Mouse (Mus musculus) thymus, adult 2 months (tissue): ENCODE measurements at regions not wholly inside any gene's neighbourhood (a gene's known extent, or its start where the extent isn't known, plus 50 kb on each side); places are given as distances from the start of the nearest gene placed in this dataset.

ENCODE experiments used
- DNase-seq: peaks from one replicate; pipeline ENCODE4 v3.0.0; 2021
- H3K27ac ChIP-seq: fragments of 200-500 bp; 2 replicates; pipeline ENCODE4 v1.5.1; 2012; ENCODE audit warnings: low read length, control low read depth; ENCODE audit not compliant: control insufficient read depth, insufficient read depth
- H3K27me3 ChIP-seq: fragments of 200-500 bp; 2 replicates; pipeline ENCODE4 v1.6.1; 2012; ENCODE audit warnings: mild to moderate bottlenecking, low read length, moderate library complexity, mixed read lengths; ENCODE audit not compliant: control insufficient read depth, insufficient read depth
- H3K36me3 ChIP-seq: fragments of 200-500 bp; 2 replicates; pipeline ENCODE4 v1.6.1; 2012; ENCODE audit warnings: mild to moderate bottlenecking, low read length, moderate library complexity; ENCODE audit not compliant: control insufficient read depth, insufficient read depth
- H3K4me1 ChIP-seq: fragments of 200-500 bp; replicated peaks from 2 replicates; pipeline ENCODE4 v1.6.1; 2012; ENCODE audit warnings: low read length; ENCODE audit not compliant: control insufficient read depth, insufficient read depth
- H3K4me3 ChIP-seq: fragments of 200-500 bp; 2 replicates; pipeline ENCODE4 v1.5.1; 2012; ENCODE audit warnings: mild to moderate bottlenecking, low read length, control low read depth, moderate library complexity; ENCODE audit not compliant: control insufficient read depth, insufficient read depth
- CTCF ChIP-seq: fragments of 200-500 bp; IDR thresholded peaks from 2 replicates; pipeline ENCODE4 v1.5.1; 2012; ENCODE audit warnings: mild to moderate bottlenecking, control low read depth, low read length, moderate library complexity, borderline replicate concordance; ENCODE audit not compliant: control insufficient read depth, poor library complexity, insufficient read depth; ENCODE audit errors: extremely low read depth
- POLR2A ChIP-seq: fragments of 200-500 bp; IDR thresholded peaks from 2 replicates; pipeline ENCODE4 v1.6.1; 2012; ENCODE audit warnings: mild to moderate bottlenecking, low read length, control low read depth, moderate library complexity; ENCODE audit not compliant: control insufficient read depth, poor library complexity, insufficient read depth; ENCODE audit errors: extremely low read depth
- WGBS: fragments of 180-500 bp; shearing (Covaris S2); methylation state at CpG from one replicate; pipeline ENCODE4 v1.1.7; 2018; 5-methylcytosine and 5-hydroxymethylcytosine counted together

- 63% methylated on average over 1 of the region's 1 CpGs for WGBS
- Histone ChIP-seq H3K27me3 (no peaks in the 10 kb centered on the region), H3K27ac (no peak overlapping the region), H3K4me1 (no peaks in the 10 kb centered on the region), H3K4me3 (no peak overlapping the region), H3K36me3 (no peaks in the 10 kb centered on the region)
- TF ChIP-seq POLR2A (no peak), CTCF (no peak)
- no peak for DNase-seq
Observed at GRCm38 (mm10) chr7:111829931-111830330, 50.2 kb upstream of the Galnt18 start.
